Mouse (Mus musculus): Measurements from ENCODE around the gene Nup107.
A peak's percentile ranks its signal among the peaks of the same experiment; 100 is the strongest.

Nup107 gene

DNA sequence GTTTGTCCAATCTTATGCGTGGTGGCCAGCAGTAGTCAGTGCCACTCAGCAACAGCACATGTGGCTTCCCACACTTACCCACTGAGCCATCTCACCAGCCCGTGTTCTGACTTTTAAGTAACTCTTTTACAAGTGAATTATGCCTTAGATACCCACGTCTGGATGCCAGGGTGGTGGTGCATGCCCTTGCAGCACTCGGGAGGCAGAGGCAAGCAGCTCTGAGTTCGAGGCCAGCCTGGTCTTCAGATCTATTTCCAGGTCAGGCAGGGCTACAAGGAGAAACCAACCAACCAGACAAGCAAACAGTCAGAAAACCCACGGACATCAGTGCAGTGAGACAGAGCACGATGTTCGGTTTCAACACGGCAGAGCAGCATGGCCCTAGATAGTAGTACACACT is 9.4 kb upstream of the Nup107 start:
- no peak for DNase-seq

DNA sequence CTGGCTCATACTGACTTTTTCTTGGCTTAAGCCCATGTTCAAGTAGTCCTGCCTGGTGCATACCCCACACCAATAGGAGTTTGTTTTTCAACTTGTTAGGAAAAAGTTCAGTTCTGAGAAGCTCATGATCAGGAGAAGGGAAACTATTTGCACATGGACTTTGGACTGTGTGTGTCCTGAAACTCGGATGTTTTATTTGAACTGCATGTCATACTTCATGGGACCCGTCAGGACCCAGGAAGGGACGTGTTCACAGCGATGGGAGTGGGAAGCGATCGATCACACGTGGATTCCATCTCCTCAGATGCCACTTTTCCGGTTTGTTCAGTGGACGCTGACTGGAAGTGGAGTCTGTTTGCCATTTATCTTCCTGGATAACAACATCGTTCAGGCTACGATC is 7.3 kb upstream of the Nup107 start:
- no peak for DNase-seq

DNA sequence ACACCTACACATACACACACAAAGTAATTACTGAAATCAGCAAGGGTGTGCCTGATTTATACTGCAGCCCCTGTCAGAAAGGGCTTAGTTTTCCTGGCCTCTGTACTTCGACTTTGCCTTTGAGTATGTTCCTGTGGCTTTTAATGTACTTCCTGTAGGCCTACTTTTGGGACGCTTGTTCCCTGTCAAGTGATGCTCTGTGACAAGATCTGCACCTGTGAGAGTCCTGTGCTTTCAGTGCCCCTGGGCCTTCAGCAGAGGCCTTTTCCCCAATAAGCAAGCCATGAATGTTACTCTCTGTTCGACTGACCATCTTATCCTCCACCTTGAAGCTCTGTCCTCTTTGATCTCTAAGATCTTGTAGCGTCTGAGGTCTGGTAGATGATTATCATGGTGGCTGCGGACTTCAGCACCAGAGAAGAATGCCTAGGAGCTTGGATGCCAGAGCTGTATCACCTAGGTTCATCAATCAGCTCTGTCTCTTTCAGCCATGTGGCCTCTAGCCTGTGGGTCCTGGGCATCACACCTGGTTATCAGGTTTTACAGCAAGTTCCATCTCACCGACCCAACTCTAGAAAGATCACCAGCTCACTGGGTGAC is 6.0 kb upstream of the Nup107 start:
- no peak for DNase-seq

DNA sequence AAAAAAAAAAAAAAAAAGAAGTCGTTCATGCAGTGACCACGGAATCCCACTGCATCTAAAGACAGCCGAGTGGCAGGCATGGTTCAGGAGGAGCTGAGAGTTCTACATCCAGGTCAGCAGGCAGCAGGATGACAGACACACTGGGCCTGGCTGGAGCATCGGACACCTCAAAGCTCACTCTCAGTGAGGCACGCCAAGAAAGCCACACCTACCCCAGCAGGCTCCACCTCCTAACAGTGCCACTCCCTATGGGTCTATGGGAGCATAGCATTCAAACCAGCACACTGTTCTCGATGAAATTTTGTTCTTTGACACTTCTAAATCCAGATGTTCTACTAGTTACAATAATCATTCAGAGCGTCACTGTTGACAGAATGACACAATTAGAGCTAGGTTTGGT is 5.2 kb upstream of the Nup107 start:
- DNase-seq = peak; percentile 34

DNA sequence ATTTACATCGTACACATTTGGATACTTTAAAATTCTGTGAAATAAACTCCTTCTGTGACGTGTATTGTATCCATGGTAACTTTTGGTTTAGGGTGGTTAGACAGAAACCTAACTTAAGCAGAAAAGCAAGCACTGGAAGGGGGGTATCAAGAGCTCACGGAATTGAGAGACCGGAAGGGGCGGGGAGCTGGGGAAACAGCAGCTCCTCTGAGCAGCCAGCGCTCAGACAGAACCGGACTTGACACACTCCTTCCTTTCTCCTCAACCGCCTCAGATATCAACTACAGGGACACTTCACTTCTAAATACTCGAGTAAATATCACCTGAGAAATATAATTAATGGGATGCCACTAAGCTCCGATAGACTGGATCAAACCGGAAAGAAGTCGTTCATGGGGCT is 4.6 kb upstream of the Nup107 start:
- no peak for DNase-seq

GRCm38 (mm10) chr10:117796181-117796580 is 3.7 kb upstream of the Nup107 start:
- DNase-seq = peak; percentile 36

GRCm38 (mm10) chr10:117795206-117795605 is 2.7 kb upstream of the Nup107 start:
- DNase-seq = no peak

DNA sequence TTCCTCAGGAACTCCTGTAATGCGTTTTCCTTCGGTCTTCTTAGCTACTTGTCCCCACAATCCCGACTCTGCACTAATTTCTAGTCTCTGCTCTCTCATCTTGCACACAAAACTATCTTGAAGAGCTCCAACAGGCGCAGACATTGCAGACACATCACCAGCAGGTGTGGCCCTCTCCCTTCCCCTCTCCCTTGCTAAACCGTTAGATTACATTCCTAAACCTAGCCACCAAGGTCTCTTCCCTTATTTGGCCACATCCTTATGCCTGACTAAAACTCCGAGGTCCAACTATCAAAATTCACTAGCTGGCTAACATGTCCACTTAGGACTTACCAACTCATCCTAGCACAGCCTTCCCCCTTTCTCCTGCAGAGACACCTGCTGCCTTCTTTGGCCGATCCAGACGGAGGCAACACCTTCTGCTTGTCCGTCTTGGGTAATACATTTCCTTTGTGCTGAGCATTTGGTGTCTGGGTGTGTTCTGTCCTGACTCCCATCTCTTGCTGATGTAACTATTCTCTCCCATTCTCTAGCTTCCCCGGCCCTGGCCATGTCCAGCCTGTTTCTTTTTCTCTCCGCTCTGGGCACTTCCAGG is 1.0 kb upstream of the Nup107 start:
- DNase-seq = no peak

DNA sequence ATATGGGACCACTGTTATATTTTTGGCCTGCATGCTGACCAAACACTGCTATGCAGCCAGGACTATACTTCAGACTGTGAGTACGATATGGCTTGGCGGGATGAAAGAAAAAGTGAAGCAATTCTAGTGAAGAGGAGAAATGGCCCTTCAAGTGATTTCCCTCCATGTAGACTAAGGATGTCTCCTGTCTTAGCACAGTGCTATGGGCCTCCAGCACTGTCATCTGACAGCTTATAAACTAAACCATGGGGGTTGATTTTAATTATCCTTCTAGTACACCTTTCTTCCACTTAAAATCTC is 1.4 kb downstream of the Nup107 start:
- DNase-seq = no peak

- DNase-seq = no peak
Measured at GRCm38 (mm10) chr10:117790421-117791170, 1.9 kb downstream of the Nup107 start.

DNA sequence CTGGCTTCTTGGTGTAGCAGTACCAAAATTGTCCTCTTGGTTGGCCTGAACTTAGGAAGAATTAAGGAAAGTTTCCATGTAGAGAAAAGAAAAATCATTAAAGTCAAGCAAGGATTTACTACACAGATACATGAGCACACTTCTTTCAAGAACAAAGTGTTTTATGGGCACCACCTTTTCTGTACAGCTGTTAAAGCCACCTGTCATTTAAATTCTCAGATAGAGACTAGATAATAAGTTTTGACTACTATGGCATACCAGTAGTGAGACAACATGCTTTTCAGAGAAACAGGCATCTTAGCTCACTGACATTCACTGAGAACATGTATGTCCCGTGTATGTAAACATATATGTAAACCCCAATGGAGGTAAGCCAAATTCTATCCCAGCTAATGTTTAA is 2.5 kb downstream of the Nup107 start:
- DNase-seq = no peak

DNA sequence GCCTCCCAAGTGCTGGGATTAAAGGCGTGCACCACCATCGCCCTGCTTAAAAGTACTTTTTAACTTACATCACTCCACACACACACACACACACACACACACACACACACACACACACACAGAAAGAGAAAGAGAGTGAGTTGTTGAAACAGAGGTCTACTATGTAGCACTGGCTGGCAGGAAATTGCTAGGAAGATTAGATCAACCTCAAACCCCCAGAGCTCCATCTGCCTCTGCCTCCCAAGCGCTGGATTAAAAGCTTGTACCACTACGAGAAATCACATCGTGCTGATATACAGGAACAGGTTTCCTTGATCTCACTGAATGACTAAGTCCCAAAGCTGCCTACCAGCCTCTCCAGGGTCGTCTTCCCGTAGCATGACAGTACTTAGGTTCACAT is 7.9 kb downstream of the Nup107 start:
- no peak for DNase-seq

GRCm38 (mm10) chr10:117783786-117784420 is 8.6 kb downstream of the Nup107 start:
- DNase-seq = no peak

GRCm38 (mm10) chr10:117782491-117783260 is 9.8 kb downstream of the Nup107 start:
- DNase-seq = no peak

GRCm38 (mm10) chr10:117782056-117782455 is 10.4 kb downstream of the Nup107 start:
- no peak for DNase-seq

GRCm38 (mm10) chr10:117781021-117781725 is 11.3 kb downstream of the Nup107 start:
- DNase-seq = no peak

DNA sequence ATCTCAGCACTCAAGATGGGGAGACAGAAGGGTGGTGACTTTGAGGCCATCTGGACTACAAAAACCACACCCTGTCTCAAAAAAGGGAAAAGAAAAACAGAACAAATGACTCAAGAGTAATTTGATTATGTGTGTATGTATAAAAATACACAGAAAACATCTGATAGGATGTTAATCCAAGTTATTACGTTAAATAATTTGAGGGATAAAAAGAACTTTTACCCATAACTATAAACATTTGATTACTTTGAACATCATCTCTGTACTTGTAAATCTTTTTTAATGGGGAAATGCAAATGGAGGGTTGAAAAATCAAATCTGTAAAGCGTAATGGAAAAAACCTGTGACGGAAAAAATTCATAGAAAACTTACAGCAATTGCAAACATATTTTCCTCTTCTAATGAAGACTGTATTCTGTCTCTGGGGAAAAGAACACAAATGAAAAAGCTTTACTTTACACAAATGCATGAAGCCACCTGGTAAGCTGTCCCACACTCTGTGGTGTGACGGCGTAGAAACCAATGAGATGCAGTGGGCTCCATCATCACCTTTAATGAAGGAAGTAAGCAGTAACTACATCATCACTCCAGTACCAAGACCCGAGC is 12.1 kb downstream of the Nup107 start:
- DNase-seq = no peak

- no peak for DNase-seq
Measured at GRCm38 (mm10) chr10:117779581-117780305, 12.8 kb downstream of the Nup107 start.

DNA sequence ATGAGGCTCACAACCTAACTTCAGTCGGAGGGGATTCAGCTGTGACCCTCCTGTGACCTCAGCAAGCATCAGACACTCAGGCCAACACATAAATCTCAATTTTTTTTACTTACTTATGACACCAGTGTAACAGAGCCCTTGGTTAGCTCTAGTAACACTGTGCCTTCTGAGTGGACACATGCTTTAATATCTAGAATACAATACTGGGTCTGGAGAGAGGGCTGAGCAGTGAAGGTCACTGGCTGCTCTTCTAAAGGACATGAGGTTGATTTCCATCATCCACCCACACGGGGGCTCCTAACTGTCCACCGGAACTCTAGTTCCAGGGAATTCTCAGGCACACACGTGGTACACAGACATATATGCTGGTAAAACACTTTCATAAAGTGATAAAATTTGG is 13.6 kb downstream of the Nup107 start:
- DNase-seq = no peak

- no peak for DNase-seq
Measured at GRCm38 (mm10) chr10:117778328-117778910, 14.1 kb downstream of the Nup107 start.

All from liver (tissue).